Mouse (Mus musculus) urinary bladder, postnatal 10 days (tissue): Measurements from ENCODE around the gene Dgkg.

Source experiments
- DNase-seq: peaks from one replicate; pipeline ENCODE4 v3.0.0; 2022; ENCODE audit warnings: low spot score

The Dgkg gene

GRCm38 (mm10) chr16:22596394-22596793 lies 60.6 kb downstream of the Dgkg start:
- no peak for DNase-seq

DNA sequence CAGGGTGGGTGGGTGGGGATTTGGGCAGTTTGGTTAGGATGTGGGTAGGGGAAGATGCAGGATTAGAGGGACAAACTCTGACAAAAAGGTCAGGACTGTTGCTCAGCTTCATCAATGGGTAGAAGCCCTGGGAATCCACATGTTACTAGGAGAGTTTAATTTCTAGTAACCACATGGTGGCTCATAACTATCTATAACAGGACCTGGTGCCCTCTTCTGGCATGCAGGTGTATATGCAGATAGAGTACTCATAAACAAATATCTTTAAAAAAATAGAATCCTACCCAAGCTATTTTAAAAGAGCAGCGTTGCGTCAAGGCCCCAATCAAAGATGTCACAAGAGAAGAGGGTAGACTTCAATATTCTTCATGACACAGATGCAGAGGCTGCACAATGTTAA lies 63.1 kb downstream of the Dgkg start:
- DNase-seq: no peak

DNA sequence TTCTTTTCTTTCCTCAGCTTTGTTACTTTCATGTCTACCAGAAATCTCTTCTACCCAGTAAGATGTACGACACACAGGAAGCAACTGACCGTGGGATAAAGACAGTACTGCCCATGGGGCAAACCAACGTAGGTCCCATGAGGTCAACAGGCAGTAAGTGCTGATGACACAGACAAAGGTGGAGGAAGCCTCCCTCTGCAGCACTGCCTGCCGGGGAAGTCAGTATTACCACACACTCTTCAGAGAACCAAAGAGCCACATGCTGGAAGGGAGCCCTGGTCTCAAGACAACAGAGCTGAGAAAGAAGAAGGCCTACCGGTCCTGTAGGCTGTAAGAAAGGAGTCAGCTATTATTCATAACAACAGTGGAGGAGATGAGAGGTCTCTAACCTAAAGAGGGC lies 67.4 kb downstream of the Dgkg start:
- DNase-seq: no peak

DNA sequence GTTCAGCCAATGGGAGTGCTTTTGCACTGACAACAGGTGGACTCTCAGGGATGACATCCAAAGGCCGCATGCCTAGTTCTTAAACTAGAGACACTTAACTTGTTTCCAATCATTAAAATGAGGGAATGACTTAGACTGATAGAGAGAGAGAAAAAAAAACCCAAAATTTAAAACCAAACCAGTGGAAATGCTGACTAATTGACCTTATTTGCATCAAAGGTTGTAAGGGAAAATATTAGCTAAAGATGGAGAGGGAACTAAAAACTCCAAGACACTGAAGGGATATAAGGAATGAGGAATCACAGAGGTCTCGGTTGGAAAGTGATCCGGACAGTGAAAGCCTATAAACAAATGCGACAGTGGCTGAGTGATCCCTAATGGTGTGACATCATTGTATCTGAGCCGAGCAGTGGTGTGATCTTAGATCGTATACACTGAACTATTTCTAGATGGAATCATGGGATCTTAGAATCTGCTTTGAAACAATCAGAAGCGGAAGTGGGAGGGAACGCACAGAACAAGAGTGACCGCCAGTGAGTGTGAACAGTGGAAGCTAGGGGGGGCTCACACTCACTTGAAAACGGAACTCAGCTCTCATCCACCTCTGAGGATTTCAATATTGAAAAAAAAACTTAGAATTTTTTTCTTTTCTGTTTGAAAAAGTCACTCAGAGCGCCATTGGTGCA lies 70.7 kb downstream of the Dgkg start:
- DNase-seq: no peak

GRCm38 (mm10) chr16:22585523-22585922 lies 71.5 kb downstream of the Dgkg start:
- no peak for DNase-seq

DNA sequence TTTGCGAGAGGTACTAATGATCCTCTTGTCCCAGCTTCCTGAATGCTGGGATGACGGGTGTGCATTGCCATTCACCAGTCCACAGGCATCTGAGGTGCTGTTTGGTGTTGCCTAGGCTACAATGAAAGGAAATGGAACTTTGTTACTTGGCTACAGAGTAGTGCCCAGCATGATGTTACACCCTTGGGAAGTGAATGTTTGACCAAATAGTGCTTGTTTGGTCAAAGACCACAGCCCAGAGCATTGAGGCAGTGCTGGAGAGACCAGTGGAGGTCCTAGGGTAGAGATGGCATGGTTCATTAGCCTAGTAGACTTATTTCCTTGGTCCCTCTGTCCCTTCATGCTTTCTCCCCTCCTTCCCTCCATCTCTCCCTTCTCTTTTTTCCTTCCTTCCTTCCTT lies 73.6 kb downstream of the Dgkg start:
- DNase-seq: no peak

- no peak for DNase-seq
Observed at GRCm38 (mm10) chr16:22582173-22582929, 74.7 kb downstream of the Dgkg start.

- no peak for DNase-seq
Observed at GRCm38 (mm10) chr16:22580103-22580502, 76.9 kb downstream of the Dgkg start.

GRCm38 (mm10) chr16:22578883-22579282 lies 78.1 kb downstream of the Dgkg start:
- DNase-seq: no peak

GRCm38 (mm10) chr16:22577656-22578055 lies 79.4 kb downstream of the Dgkg start:
- no peak for DNase-seq

GRCm38 (mm10) chr16:22574164-22574563 lies 82.9 kb downstream of the Dgkg start:
- no peak for DNase-seq

- DNase-seq: no peak
Observed at GRCm38 (mm10) chr16:22572641-22573341, 84.2 kb downstream of the Dgkg start.

DNA sequence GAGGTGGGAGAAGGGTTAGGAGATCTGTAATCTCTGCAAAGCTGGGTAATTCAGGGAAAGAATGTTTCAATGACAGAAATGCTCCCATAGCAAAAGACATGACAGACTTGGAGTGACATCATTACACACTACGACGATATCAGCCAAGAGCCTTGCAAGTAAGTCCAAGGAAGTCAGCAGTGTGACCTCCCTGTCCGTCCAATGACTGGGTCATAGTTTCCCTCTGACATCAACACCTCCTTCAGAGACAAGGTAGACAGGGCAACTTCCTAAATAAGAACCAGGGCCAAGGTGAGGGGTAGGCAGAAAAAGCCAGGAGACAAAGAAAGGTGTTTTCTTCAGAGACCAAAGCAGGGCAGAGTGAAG lies 92.1 kb downstream of the Dgkg start:
- DNase-seq: no peak

DNA sequence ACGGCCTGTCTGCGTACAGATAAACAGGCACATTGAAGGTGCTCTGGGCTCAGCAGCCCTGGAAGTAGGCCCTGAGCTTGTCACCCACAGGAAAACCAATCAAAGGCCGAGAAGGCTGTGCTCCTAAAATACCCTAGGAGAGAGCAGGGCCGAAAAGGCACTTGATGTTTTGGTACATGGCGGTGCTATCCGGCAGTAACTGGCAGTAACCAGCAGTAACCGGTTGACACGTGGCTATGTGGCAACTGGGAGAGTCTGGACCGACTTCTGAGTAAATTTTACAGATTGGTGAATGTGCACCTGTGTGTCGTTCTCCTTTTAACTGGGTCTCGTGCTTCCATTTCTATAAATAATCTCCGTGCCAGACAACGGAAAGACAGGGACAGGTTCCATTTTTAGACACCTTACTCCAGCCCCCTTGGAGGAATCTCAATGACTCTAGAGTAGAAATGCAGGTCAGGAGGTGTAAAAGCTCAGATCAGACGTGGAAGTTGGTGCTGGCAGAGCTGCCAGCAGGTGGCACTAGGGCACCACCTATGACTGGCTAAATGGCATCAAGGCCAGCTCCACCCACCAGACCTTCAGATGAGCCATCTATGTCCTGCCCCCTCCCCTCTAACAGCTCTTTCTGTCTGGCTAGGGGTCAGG lies 92.6 kb downstream of the Dgkg start:
- no peak for DNase-seq

GRCm38 (mm10) chr16:22563594-22563993 lies 93.4 kb downstream of the Dgkg start:
- DNase-seq: no peak

- DNase-seq: no peak
Observed at GRCm38 (mm10) chr16:22554996-22555395, 102.0 kb downstream of the Dgkg start.

DNA sequence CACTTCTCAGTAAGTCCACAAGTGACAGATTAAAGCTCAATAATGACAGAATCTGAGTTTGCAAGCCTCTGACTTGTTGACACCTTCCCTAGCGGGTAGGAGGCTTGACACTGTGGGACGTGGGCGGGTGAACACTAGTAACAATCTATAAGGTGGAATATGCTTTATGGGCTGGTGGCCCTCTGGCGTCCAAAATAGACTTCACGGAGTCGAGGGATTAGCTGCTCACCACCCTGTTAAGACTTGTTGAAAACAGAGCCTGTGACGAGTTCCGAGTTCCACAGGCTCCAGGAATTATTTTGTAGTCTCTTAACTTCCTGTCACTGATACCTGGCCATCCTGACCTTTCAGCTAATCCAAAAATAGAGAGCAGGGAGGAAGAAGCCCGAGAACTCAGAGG lies 104.7 kb downstream of the Dgkg start:
- no peak for DNase-seq

GRCm38 (mm10) chr16:22551231-22552000 lies 105.6 kb downstream of the Dgkg start:
- DNase-seq: no peak

DNA sequence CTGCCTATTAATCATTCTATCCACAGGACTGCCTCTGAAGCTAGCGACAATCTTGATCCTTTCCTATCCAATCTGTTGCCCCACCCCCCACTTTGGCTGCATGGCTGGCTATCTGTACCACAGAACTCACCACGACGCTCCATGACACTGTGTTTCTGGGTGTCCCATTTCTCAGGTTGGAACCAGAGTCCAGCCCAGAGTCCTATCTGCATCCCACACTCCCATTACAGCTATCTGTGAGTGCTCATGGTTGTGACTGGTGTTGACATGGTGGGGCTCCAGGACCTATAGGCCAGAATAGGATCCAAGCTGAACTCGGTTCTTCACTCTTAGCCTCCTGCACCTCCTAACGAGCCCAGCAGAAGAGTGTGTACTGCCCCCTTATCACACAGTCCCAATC lies 107.7 kb downstream of the Dgkg start:
- DNase-seq: no peak

DNA sequence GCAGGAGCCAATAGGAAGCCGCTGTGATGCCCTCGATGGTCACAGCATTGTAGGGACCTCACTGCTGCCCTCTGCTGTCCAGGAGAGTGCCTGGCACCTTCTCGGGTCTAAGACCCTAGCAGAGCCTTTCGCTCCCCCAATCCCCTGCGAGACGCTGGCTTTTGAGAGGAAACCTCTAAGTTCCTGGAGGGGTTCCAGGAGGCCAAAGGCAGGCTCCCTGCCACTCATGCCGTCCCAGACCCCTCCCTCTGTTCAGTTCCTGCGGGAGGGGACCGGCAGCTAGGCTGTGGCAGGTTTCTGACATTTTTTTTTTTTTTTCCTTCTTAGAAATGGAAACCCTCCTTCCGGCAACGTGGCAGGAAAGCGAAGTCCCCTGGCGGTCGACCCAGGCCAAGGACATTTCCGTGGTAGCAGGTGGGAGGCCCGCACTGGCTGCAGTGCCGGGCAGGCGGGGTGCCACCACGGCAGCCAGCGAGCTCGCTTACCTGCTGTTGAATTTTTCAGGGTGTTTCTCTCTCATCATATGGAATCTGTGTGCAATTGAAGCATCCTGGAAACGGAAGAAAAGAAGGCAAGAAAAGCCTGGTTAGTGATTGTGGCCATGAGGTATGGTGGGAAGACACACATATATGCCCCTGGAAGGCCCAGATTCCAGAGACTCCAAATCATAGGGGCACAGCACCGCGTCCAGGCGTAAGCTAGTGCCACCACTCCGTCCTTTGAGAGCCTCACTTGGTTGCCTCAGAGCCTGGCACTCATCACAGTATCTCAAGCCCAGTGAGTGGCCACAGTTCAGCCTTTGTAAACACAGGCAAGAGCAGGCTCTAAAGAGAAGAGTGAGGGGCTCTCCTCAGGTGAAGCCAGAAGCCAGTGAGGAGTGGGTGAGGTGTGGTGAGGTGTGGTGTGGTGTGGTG lies 108.6 kb downstream of the Dgkg start:
- DNase-seq: peak; percentile 43

GRCm38 (mm10) chr16:22547741-22548140 lies 109.3 kb downstream of the Dgkg start:
- DNase-seq: no peak
